Mouse (Mus musculus): ENCODE data around the gene Myl4. TPM values are rescaled to one million over a fixed set of nuclear protein-coding genes. Genes with fewer than 3 reads are reported as not detected.

Myl4 gene
- total RNA-seq, 2 experiments from 2014 or later, result 908 to 955 TPM

- no peak for DNase-seq
Measured at GRCm38 (mm10) chr11:104631306-104631705, 80.8 kb downstream of the Myl4 start.

GRCm38 (mm10) chr11:104637010-104637409 lies 86.5 kb downstream of the Myl4 start:
- no peak for DNase-seq

GRCm38 (mm10) chr11:104638006-104638405 lies 87.5 kb downstream of the Myl4 start:
- no peak for DNase-seq

- no peak for DNase-seq
Measured at GRCm38 (mm10) chr11:104638906-104639305, 88.4 kb downstream of the Myl4 start.

GRCm38 (mm10) chr11:104639634-104640033 lies 89.2 kb downstream of the Myl4 start:
- peak; percentile 23 for DNase-seq

GRCm38 (mm10) chr11:104640894-104641293 lies 90.4 kb downstream of the Myl4 start:
- DNase-seq, result no peak

GRCm38 (mm10) chr11:104643236-104643635 lies 92.8 kb downstream of the Myl4 start:
- DNase-seq, result no peak

Other genes starting within 250 kb of the Myl4 start
- 10 to 100 TPM; 35.5 TPM for gene Kansl1, start 81.8 kb upstream of the Myl4 start, total RNA-seq (2021)
- gene Cdc27, start within 50 bp of the Myl4 start, total RNA-seq (2021), result 10 to 100 TPM; 44.5 to 49.0 TPM
- 1 to 10 TPM; 6.8 to 6.9 TPM for gene Itgb3, start 57.3 kb downstream of the Myl4 start, total RNA-seq (2021)
- gene Gm11639, start 135.0 kb downstream of the Myl4 start, total RNA-seq (2021), result under 1 TPM; 0.05 to 0.07 TPM

Data from heart, postnatal 4 days (tissue).